Mouse (Mus musculus) MEL (cell line): ENCODE data around the gene Ank2.

Experiments
- CHD1 ChIP-seq: IDR thresholded peaks from 2 replicates; pipeline ENCODE4 v1.6.1; 2012; ENCODE audit warnings: low read depth, mild to moderate bottlenecking, inconsistent platforms, low read length, improper control_type of control experiment
- CTCF ChIP-seq, 3 experiments: IDR thresholded peaks in 2 of 3; conservative IDR thresholded peaks in 1 of 3; 2 replicates each; pipeline ENCODE4 v1.5.1; 2011 to 2012; ENCODE audit warnings: low read length in 3 of 3, low read depth in 2 of 3, mild to moderate bottlenecking in 2 of 3, improper control_type of control experiment in 1 of 3, inconsistent platforms in 1 of 3, mixed read lengths in 1 of 3, moderate library complexity in 1 of 3; ENCODE audit not compliant: control insufficient read depth in 1 of 3, insufficient read depth in 1 of 3, poor library complexity in 1 of 3, severe bottlenecking in 1 of 3
- E2F4 ChIP-seq: IDR thresholded peaks from 2 replicates; pipeline ENCODE4 v1.6.1; 2011; ENCODE audit warnings: low read depth, low read length, improper control_type of control experiment, borderline replicate concordance
- ELF1 ChIP-seq: IDR thresholded peaks from 2 replicates; pipeline ENCODE4 v1.6.1; 2014; ENCODE audit warnings: low read depth, mild to moderate bottlenecking, inconsistent platforms, low read length, improper control_type of control experiment, moderate library complexity
- EP300 ChIP-seq, 2 experiments: IDR thresholded peaks; 2 replicates each; pipeline ENCODE4 v1.6.1; 2011; ENCODE audit warnings: improper control_type of control experiment in 2 of 2, low read length in 2 of 2, low read depth in 1 of 2, mild to moderate bottlenecking in 1 of 2
- MYB ChIP-seq: IDR thresholded peaks from 2 replicates; pipeline ENCODE4 v1.6.1; 2011; ENCODE audit warnings: mild to moderate bottlenecking, low read depth, low read length, improper control_type of control experiment
- NRF1 ChIP-seq: IDR thresholded peaks from 2 replicates; pipeline ENCODE4 v1.6.1; 2014; ENCODE audit warnings: low read depth, mild to moderate bottlenecking, inconsistent platforms, low read length, improper control_type of control experiment, moderate library complexity; ENCODE audit not compliant: poor library complexity, insufficient read depth, severe bottlenecking
- POLR2A ChIP-seq, 2 experiments: IDR thresholded peaks; 2 replicates each; pipeline ENCODE4 v1.6.1; 2011 to 2012; ENCODE audit warnings: low read length in 2 of 2, mild to moderate bottlenecking in 2 of 2, control low read depth in 1 of 2, improper control_type of control experiment in 1 of 2, low read depth in 1 of 2, moderate library complexity in 1 of 2; ENCODE audit not compliant: control insufficient read depth in 1 of 2, insufficient read depth in 1 of 2, poor library complexity in 1 of 2
- POLR2AphosphoS2 ChIP-seq: IDR thresholded peaks from 2 replicates; pipeline ENCODE4 v1.6.1; 2011; ENCODE audit warnings: low read length, improper control_type of control experiment
- TAL1 ChIP-seq: IDR thresholded peaks from 2 replicates; pipeline ENCODE4 v1.6.1; 2012; ENCODE audit warnings: mild to moderate bottlenecking, inconsistent platforms, low read length, moderate library complexity, mixed read lengths
- UBTF ChIP-seq: IDR thresholded peaks from 2 replicates; pipeline ENCODE4 v1.6.1; 2012; ENCODE audit warnings: low read depth, mild to moderate bottlenecking, inconsistent platforms, low read length, improper control_type of control experiment, moderate library complexity, borderline replicate concordance; ENCODE audit not compliant: insufficient read depth
- ZC3H11A ChIP-seq: IDR thresholded peaks from 2 replicates; pipeline ENCODE4 v1.6.1; 2012; ENCODE audit warnings: low read depth, mild to moderate bottlenecking, inconsistent platforms, low read length, improper control_type of control experiment

DNA sequence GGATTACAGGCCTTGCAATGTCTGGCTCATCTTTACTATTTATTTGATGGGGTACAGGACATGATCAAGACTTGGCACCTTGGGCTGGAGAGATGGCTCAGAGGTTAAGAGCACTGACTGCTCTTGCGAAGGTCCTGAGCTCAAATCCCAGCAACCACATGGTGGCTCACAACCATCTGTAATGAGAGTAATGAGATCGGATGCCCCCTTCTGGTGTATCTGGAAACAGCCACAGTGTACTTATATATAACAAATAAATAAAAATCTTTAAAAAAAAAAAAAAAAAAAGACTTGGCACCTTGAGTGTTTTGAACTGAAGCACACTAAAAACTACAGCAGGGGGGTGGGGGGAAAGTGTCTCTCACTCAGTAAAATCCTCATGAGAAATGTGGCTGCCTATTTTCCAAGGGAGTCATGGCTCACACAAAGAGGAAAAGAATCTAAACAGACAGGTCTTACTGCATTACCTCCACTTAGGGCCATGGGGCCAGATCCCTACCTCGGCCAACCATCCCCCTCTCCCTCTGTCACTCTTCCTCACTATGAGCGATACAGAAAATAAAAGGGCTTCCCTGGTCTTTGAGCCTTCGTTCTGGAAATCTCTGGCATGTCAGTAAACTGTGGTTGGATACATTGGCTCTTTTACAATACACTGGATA is 41.3 kb downstream of the Ank2 start:
- TF ChIP-seq CTCF (IDR thresholded peaks at IDR 0.05 in 2 of 3, conservative IDR thresholded peaks at IDR 0.05 in 1 of 3; ENCODE audit: control insufficient read depth in 1 of 3, insufficient read depth in 1 of 3, low read depth in 2 of 3, low read length in 3 of 3, poor library complexity in 1 of 3, severe bottlenecking in 1 of 3): peak in 2 of 3 experiments; percentile 20 to 49; a peak in 3 of 6 replicates
- no peak for TF ChIP-seq POLR2A (IDR thresholded peaks at IDR 0.05; ENCODE audit: control insufficient read depth in 1 of 2, insufficient read depth in 1 of 2, low read depth in 1 of 2, low read length in 2 of 2, poor library complexity in 1 of 2)
- TF ChIP-seq UBTF: no peak
- TF ChIP-seq CHD1: no peak
- no peak for TF ChIP-seq MYB
- no peak for TF ChIP-seq NRF1
- TF ChIP-seq TAL1: no peak
- TF ChIP-seq E2F4: no peak
- TF ChIP-seq EP300 (IDR thresholded peaks at IDR 0.05; ENCODE audit: low read depth in 1 of 2, low read length in 2 of 2): no peak; a peak in 1 of 4 replicates
- no peak for TF ChIP-seq ZC3H11A
- no peak for TF ChIP-seq ELF1
- TF ChIP-seq POLR2AphosphoS2: no peak
